Mouse (Mus musculus) kidney, adult 2 months (tissue): ENCODE data around the gene Ints4. TPM values are rescaled to one million over a fixed set of nuclear protein-coding genes. Genes with fewer than 3 reads are reported as not detected.

Source experiments
- DNase-seq: peaks from one replicate; pipeline ENCODE4 v3.0.0; 2021
- H3K27ac ChIP-seq: fragments of 200-500 bp; 2 replicates; pipeline ENCODE4 v1.5.1; 2012; ENCODE audit warnings: low read depth, low read length, control low read depth, inconsistent platforms; ENCODE audit not compliant: insufficient read depth
- H3K27me3 ChIP-seq: fragments of 200-500 bp; replicated peaks from 2 replicates; pipeline ENCODE4 v1.6.1; 2012; ENCODE audit warnings: mild to moderate bottlenecking, moderate library complexity, low read length, inconsistent platforms; ENCODE audit not compliant: control insufficient read depth, insufficient read depth
- H3K36me3 ChIP-seq: fragments of 200-500 bp; 2 replicates; pipeline ENCODE4 v1.6.1; 2012; ENCODE audit warnings: mild to moderate bottlenecking, moderate library complexity, low read length, inconsistent platforms; ENCODE audit not compliant: control insufficient read depth, insufficient read depth
- H3K4me1 ChIP-seq: fragments of 200-500 bp; 2 replicates; pipeline ENCODE4 v1.6.1; 2011; ENCODE audit warnings: low read length; ENCODE audit not compliant: control insufficient read depth, insufficient read depth
- H3K4me3 ChIP-seq: fragments of 200-500 bp; 2 replicates; pipeline ENCODE4 v1.5.1; 2011; ENCODE audit warnings: mild to moderate bottlenecking, low read depth, low read length, control low read depth; ENCODE audit not compliant: insufficient read depth
- CTCF ChIP-seq: fragments of 200-500 bp; conservative IDR thresholded peaks from 2 replicates; pipeline ENCODE4 v1.5.1; 2011; ENCODE audit warnings: low read depth, mild to moderate bottlenecking, control low read depth, low read length, moderate library complexity, mixed read lengths; ENCODE audit not compliant: insufficient read depth, insufficient read length
- POLR2A ChIP-seq: fragments of 200-500 bp; IDR thresholded peaks from one replicate; pipeline ENCODE4 v1.6.1; 2011; ENCODE audit warnings: low read depth, low read length, control low read depth
- WGBS: fragments of 180-500 bp; shearing (Covaris S2); methylation state at CpG from one replicate; pipeline ENCODE4 v1.1.7; 2018; 5-methylcytosine and 5-hydroxymethylcytosine counted together
- polyA plus RNA-seq: library from polyadenylated mRNA; depleted of rRNA; stranded (reverse); fragments of >200 nt; gene quantifications from 2 replicates; pipeline ENCODE4 v1.2.3, GENCODE M21; 2012; rRNA removed

Gene Ints4
- polyA plus RNA-seq, 1 experiment = 71.8 TPM

DNA sequence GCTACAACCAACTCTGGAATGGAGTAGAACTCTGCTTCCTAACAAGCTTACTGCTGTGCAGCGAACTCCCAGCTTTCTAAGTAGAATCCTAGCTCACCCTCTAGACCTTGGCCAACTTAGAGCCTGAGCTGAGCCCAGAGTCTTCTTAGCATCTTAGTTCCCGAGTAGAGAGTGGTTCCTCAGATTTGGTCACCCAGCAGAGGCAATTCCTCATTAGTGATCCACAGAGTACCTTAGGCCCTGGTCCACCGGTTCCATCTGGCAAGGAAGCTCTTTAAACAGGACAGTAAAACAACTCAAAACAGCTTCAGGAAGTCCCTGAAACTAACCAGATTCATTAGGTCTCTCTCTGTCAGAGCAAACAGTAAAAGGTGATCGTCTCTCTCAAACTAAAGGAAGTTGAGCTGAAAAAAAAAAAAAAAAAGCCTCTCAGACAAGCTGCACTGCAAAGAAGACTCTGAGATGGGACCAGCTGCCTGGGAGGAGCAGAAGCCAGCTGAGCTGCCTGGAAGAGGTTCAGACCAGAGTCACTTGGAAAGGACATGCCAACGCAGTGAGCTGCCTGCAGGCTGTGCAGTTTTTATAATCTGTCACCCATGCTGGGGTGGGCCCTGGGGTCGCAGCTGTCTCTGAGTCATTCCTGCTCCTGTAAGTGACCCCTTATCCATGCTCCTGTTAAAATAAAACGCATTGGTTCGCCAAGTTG, 97.8 kb downstream of the Ints4 start:
- peak overlapping the region; percentile 67; the same call in 1 of the 2 replicates for H3K27ac ChIP-seq

DNA sequence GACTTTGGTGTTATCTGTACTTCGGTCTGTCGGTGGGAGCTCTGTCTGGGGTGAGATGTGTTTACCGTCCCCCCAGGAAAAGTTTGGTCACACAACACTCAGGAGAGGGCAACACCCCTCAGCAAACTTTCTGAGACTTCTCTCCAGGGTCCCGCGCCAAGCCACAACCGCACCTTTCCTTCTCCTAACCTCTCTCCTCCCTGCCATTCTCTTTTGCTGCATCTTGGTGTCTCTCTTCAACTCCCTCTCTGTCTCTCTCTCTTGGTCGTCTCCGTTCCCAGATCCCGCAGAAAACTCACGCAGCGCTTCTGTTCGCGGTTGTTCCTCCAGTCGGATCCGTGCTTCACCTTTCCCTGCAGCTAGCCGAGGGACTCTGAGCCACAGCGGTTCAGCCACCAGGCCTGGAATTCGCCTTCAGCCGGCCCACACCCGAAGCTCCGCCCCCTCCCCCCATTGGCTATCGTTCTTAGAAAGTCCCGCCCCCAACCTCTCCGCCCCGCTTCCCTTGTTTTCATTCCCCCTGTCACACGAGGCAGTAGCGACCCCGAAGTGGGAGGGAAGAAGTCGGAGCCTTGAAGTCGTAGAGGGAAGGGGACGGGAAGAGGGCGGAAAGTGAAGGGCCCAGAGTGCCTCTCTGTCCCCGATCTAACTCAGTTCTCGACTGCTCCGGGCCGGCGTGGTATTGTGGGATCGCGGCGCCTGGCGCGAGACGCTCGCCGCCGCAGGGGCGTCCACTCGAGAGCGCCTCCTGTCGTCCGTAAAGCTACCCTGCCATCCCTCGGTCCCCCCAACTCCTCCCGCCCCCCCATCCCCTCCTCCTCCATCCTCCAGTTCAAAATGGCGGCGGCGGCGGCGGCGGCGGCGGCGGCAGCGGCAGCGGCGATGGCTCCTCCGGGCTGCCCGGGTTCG, 98.6 kb downstream of the Ints4 start, which contains the start of the genes Aamdc and Rsf1:
TSS of gene Aamdc (minus strand) at position 431 of the 909 bp plus-strand sequence.
TSS of gene Rsf1 (plus strand) at position 823 of the 909 bp plus-strand sequence.
- peak; percentile 98 for DNase-seq
- no peaks in the 10 kb centered on the region for H3K36me3 ChIP-seq
- no peaks in the 10 kb centered on the region for H3K27me3 ChIP-seq
- H3K4me3 ChIP-seq = peak within 1 kb of the TSS; percentile 98
- under 1% methylated on average over 65 of the region's 68 CpGs for WGBS
- H3K27ac ChIP-seq = peak within 1 kb of the TSS; percentile 81
- TF ChIP-seq CTCF (peak; percentile 72), POLR2A (peak; percentile 94)
- H3K4me1 ChIP-seq = no peaks in the 10 kb centered on the region; the same call in 1 of the 2 replicates

More for the DNA sequence above, 97.8 kb downstream of the Ints4 start:
- H3K4me3 ChIP-seq = peak overlapping the region; percentile 69
- peak; percentile 57 for DNase-seq
- H3K4me1 ChIP-seq = no peaks in the 10 kb centered on the region; the same call in 1 of the 2 replicates
- no peaks in the 10 kb centered on the region for H3K36me3 ChIP-seq
- no peak for TF ChIP-seq CTCF
- no peak for TF ChIP-seq POLR2A
- 22% methylated on average over 8 of the region's 8 CpGs for WGBS
- H3K27me3 ChIP-seq = no peaks in the 10 kb centered on the region

DNA sequence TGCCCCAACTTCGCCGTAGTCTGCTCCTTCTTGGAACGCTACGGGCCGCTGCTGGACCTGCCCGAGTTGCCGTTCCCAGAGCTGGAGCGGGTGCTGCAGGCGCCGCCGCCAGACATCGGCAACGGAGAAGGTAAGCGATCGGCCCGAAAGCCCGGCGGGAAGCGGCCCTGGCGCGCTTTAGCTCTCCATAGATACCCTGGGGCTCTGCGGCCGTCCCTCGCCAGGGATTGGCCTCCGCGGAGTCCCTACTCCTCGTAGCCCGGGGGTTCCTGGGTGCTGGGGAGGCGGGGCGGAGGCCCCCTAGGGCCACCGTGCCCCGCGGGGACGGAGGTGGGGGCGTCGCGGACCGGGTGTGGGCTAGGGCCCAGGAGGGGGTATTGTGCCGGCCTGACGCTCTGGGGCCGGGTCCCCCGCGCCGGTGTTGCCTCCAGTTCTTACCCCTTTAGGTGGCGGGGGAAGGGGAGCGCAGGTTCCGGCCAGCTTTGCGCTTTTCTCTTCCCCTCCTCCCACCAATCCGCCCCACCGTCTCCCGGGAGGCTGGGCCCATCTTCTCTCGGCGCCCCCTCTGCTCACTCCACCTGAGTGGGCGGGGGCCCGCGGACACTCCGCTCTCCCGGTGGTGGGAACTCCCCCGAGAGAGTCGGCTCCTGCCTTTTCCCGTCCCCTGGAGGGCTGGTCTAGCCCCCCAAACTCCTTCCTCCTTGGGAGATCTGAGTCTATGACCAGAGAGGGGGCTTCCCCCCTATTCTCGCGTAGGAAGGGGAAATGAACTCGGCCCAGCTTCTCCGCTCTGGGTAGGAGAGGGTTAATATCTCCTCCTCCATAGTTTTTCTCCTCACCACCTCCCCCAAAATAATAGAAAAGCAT, 99.5 kb downstream of the Ints4 start:
- TF ChIP-seq CTCF = no peak
- H3K36me3 ChIP-seq = no peaks in the 10 kb centered on the region
- DNase-seq = peak; percentile 24
- H3K27ac ChIP-seq = peak overlapping the region; percentile 81
- peaks cover 3% of the 10 kb centered on the region; the same call in 1 of the 2 replicates for H3K4me1 ChIP-seq
- peak overlapping the region; percentile 98 for H3K4me3 ChIP-seq
- H3K27me3 ChIP-seq = no peaks in the 10 kb centered on the region
- whole genome bisulfite sequencing = under 1% methylated on average over 65 of the region's 65 CpGs

DNA sequence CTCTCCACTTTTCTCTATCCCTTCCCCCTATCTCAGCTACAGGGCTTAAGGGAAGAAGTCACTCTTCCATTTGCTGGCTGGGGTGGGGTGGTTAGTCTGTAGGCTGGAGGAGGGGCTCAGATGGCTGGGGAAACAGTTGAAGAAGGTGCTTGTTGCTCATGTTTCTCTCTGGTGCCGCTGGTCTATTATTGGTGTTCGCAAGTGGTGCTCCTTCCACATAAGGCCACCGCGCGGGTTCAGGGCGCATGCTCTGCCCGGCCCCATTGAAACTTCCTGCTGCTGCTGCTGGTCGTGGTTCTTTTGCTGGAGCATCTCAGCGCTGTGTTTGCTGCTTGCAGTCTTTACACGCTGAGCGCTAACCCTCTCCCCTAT, 100.1 kb downstream of the Ints4 start:
- Histone ChIP-seq H3K36me3 (no peaks in the 10 kb centered on the region), H3K27me3 (no peaks in the 10 kb centered on the region), H3K4me1 (peaks cover 3% of the 10 kb centered on the region; the same call in 1 of the 2 replicates), H3K27ac (peak overlapping the region; percentile 81; the same call in 1 of the 2 replicates), H3K4me3 (peak overlapping the region; percentile 98)
- no peak for TF ChIP-seq POLR2A
- TF ChIP-seq CTCF = no peak; the same call in 1 of the 2 replicates
- 0% methylated on average over 11 of the region's 11 CpGs for WGBS
- DNase-seq = peak; percentile 91

DNA sequence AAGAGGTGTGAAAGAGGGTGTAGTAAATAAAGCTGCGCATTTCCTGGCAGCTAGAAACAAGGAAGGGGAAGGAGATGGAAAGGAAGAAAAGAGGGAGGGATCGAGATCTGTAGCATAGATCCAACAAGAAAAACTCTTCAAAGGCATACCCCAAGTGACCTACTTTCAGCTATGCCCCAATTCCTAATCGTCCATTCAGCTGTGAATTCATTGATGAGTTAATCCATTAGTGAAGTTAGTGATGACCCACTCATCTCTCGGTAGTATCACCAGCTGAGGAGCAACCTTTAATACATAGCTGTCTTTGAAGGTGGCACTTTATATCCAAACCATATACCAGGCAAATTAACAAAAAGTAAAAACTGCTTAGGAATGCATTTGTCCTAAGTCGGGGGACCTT, 107.8 kb downstream of the Ints4 start:
- no peak for DNase-seq
- TF ChIP-seq POLR2A = no peak
- Histone ChIP-seq H3K27ac (no peak overlapping the region), H3K4me3 (no peak overlapping the region), H3K36me3 (no peaks in the 10 kb centered on the region), H3K4me1 (peaks cover 25% of the 10 kb centered on the region), H3K27me3 (no peaks in the 10 kb centered on the region)
- WGBS = 65% methylated on average over 5 of the region's 5 CpGs

DNA sequence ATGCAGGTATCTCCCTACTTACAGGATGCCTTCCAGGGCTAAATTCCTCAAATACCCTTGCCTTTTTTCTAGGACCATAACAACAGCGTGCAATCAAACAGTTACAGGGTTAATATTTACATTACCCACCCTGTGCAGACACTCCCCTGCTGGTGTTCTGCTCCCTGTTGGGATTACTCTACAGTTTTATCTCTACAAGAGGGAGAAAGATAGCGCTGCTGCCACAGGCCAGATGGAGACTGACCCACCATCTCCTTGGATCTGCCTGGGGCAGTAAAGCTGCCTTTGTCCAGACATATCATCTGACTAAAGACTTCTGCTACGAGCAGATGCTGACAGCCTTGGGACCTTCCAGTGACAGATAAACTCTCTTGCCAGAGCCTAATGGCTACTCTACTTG, 109.7 kb downstream of the Ints4 start:
- H3K27me3 ChIP-seq = no peaks in the 10 kb centered on the region
- H3K36me3 ChIP-seq = no peaks in the 10 kb centered on the region
- no peak overlapping the region for H3K27ac ChIP-seq
- no peak for DNase-seq
- TF ChIP-seq POLR2A = no peak
- no peak for TF ChIP-seq CTCF
- H3K4me3 ChIP-seq = no peak overlapping the region
- 29% methylated on average over 3 of the region's 3 CpGs for WGBS
- H3K4me1 ChIP-seq = peaks cover 21% of the 10 kb centered on the region

Other genes with a start within 250 kb of the Ints4 start
- gene Usp35, start 148.9 kb upstream of the Ints4 start, polyA plus RNA-seq = 1.8 and 2.7 TPM in 2 replicates
- gene Kctd21, start 148.6 kb upstream of the Ints4 start, polyA plus RNA-seq = 6.3 and 6.8 TPM in 2 replicates
- 9.9 and 10.4 TPM in 2 replicates for gene Alg8, start 109.3 kb upstream of the Ints4 start, polyA plus RNA-seq
- gene Ndufc2, start 81.0 kb upstream of the Ints4 start, polyA plus RNA-seq = 300 and 389 TPM in 2 replicates
- gene Thrsp, start 63.2 kb upstream of the Ints4 start, polyA plus RNA-seq = 225 and 246 TPM in 2 replicates
- gene Kctd14, start 29.6 kb upstream of the Ints4 start, polyA plus RNA-seq = 1.1 and 1.5 TPM in 2 replicates
- 70.0 and 93.0 TPM in 2 replicates for gene Aamdc, start 98.5 kb downstream of the Ints4 start, polyA plus RNA-seq
- gene Rsf1, start 98.9 kb downstream of the Ints4 start, polyA plus RNA-seq = 2.2 and 3.3 TPM in 2 replicates
- gene Clns1a, start 215.7 kb downstream of the Ints4 start, polyA plus RNA-seq = 23.5 and 28.7 TPM in 2 replicates